In genomic region chr14:20845577-20846088, GRCm38 (mm10) we compare ENCODE assay signal across 8 mouse cellular contexts. TPM values are rescaled to one million over a fixed set of nuclear protein-coding genes. Genes with fewer than 3 reads are reported as not detected.
A peak's percentile ranks its signal among the peaks of the same experiment; 100 is the strongest.
DNase-seq lines count a peak whose midpoint lies in the region; ATAC-seq lines count a peak whose summit lies in the region.

No protein-coding gene starts in this region.

- no peak overlapping the region for H3K4me3 ChIP-seq in liver, embryonic 16.5 days (ENCODE audit: low read depth, low read length)

- peak; percentile 72 for DNase-seq in layer of hippocampus, adult 9-11 months
- DNase-seq in layer of hippocampus, postnatal 14 days (ENCODE audit: low spot score in 2 of 2) = no peak
- DNase-seq in heart, adult 8-10 months (ENCODE audit: low spot score) = peak; percentile 53
- peak; percentile 56 for DNase-seq in splenic B cell, adult 2 months (ENCODE audit: low read depth, low spot score)
- no peak for DNase-seq in right cerebral cortex, postnatal 25 days
- no peak for DNase-seq in adrenal gland, postnatal 4 days (ENCODE audit: low spot score in 2 of 2)
- no peak for DNase-seq in right cerebral cortex, adult 18-20 months

- no peak overlapping the region for H3K9ac ChIP-seq in liver, embryonic 16.5 days (ENCODE audit: low read depth, low read length)

- no peaks in the 10 kb centered on the region for H3K27me3 ChIP-seq in liver, embryonic 16.5 days (ENCODE audit: control insufficient read depth, insufficient read depth, low read depth, low read length)
- no peaks in the 10 kb centered on the region for H3K27me3 ChIP-seq in splenic B cell, adult 2 months (ENCODE audit: control insufficient read depth, insufficient read depth, low read length, poor library complexity, severe bottlenecking)

- peak overlapping the region; percentile 10; the same call in 1 of the 2 replicates for H3K4me2 ChIP-seq in liver, embryonic 16.5 days (ENCODE audit: low read depth, low read length)

- 29% methylated on average over 9 of the region's 9 CpGs for WGBS in liver, embryonic 16.5 days (ENCODE audit: insufficient replicate concordance)

- no peaks in the 10 kb centered on the region for H3K4me1 ChIP-seq in liver, embryonic 16.5 days (ENCODE audit: control insufficient read depth, low read depth, low read length)

- H3K36me3 ChIP-seq in liver, embryonic 16.5 days (ENCODE audit: control insufficient read depth, insufficient read depth) = no peaks in the 10 kb centered on the region
- no peaks in the 10 kb centered on the region for H3K36me3 ChIP-seq in splenic B cell, adult 2 months (ENCODE audit: control insufficient read depth, insufficient read depth, low read length, poor library complexity, severe bottlenecking)

- ATAC-seq in liver, embryonic 16.5 days (ENCODE audit: low read depth) = peak; percentile 43; the same call in 1 of the 2 replicates

- no peaks in the 10 kb centered on the region for H3K9me3 ChIP-seq in liver, embryonic 16.5 days (replicated peaks; ENCODE audit: control insufficient read depth, low read length)

- H3K27ac ChIP-seq in liver, embryonic 16.5 days (ENCODE audit: low read length) = peak overlapping the region; percentile 60

RNA-seq across cellular contexts. Expression of gene Plau, which starts 9.2 kb away (rescaled TPM):
- total RNA-seq in layer of hippocampus, postnatal 14 days (2021) = 1 to 10 TPM; 3.7 to 4.6 TPM
- total RNA-seq in heart, adult 8-10 months (2022) = 1 to 10 TPM; 4.9 to 7.7 (median 5.6) TPM
- 0.91 and 1.2 TPM in 2 replicates for polyA plus RNA-seq in liver, embryonic 16.5 days (2015; fragmentation: Nextera tagmentation; extraction: Ambion mirVana)
- total RNA-seq in adrenal gland, postnatal 4 days (2021) = 10 to 100 TPM; 19.8 to 36.6 TPM

RNA-seq across cellular contexts. Expression of gene Camk2g, which starts 51.7 kb away (rescaled TPM):
- 100 to 1,000 TPM; 186 to 188 TPM for total RNA-seq in layer of hippocampus, postnatal 14 days (2021)
- total RNA-seq in heart, adult 8-10 months (2022) = 10 to 100 TPM; 47.2 to 73.5 (median 58.4) TPM
- polyA plus RNA-seq in liver, embryonic 16.5 days (2015; fragmentation: Nextera tagmentation; extraction: Ambion mirVana) = 4.1 and 5.2 TPM in 2 replicates
- 10 to 100 TPM; 77.3 to 87.2 TPM for total RNA-seq in adrenal gland, postnatal 4 days (2021)

Comparison
In these comparisons a context has a peak if more than half of its experiments do, and no peak if none do; other contexts are left out.
1. DNase-seq: peak in layer of hippocampus, adult 9-11 months (single experiment), heart, adult 8-10 months (single experiment) and splenic B cell, adult 2 months (single experiment); none in layer of hippocampus, postnatal 14 days (0 of 2), right cerebral cortex, postnatal 25 days (single experiment), adrenal gland, postnatal 4 days (0 of 2) and right cerebral cortex, adult 18-20 months (single experiment).